Mouse (Mus musculus): ENCODE measurements around the gene C2cd5. TPM values are rescaled to one million over a fixed set of nuclear protein-coding genes. Genes with fewer than 3 reads are reported as not detected.

Gene C2cd5
- polyA plus RNA-seq, 1 experiment from 2014 or later: 43.1 TPM

DNA sequence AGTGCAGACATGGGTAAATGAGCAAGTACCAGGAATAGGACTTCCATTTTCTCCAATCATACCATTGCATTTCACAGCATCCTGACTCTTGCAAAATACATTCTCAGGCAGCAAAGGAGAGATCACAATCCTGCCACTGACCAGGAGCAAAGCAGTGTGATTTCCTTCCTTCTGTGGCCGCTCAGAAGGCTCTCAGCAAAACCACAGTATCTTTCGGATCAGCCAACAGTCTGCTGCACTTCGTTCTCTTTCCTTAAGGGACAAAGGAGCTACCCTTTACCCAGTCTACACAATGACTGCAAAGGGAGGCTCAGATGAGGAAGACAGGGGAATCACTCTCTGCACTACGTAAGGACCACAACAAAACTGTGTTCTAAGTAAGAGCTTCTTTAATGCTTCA, 12.6 kb downstream of the C2cd5 start:
- H3K4me2 ChIP-seq: no peak overlapping the region
- H3K9ac ChIP-seq: no peak overlapping the region
- no peak overlapping the region for H3K27ac ChIP-seq (replicated peaks)
- H3K4me3 ChIP-seq: no peak overlapping the region
- WGBS: 93% methylated on average over 4 of the region's 4 CpGs
- H3K4me1 ChIP-seq (replicated peaks): no peaks in the 10 kb centered on the region
- H3K36me3 ChIP-seq: peaks cover 75% of the 10 kb centered on the region
- H3K27me3 ChIP-seq: no peaks in the 10 kb centered on the region
- H3K9me3 ChIP-seq: no peaks in the 10 kb centered on the region
- ATAC-seq (ENCODE audit: low FRiP score, low read depth): no peak

DNA sequence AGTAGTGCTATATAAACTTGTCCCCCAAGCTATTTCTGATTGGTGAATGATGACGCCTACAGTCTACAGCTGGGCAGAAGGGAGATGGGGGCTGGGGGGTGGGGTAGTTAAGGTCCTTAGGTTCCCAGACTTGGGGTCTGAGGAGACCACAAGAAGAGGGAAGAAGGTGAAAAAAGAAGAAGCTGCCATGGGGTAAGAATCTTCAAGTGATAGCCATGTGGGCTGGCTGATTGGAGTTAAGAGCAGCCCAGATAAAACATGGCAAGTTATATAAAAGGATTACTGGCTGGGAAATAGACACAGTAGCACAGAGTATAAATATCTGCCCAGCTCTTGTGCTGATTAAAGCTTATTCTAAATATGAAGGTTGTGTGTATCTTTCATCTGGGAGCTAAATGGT, 14.0 kb downstream of the C2cd5 start:
- H3K9ac ChIP-seq: no peak overlapping the region
- H3K9me3 ChIP-seq: no peaks in the 10 kb centered on the region
- H3K27me3 ChIP-seq: no peaks in the 10 kb centered on the region
- no peak overlapping the region for H3K4me2 ChIP-seq
- WGBS: 83% methylated on average over 1 of the region's 1 CpGs
- no peak overlapping the region for H3K4me3 ChIP-seq
- ATAC-seq (ENCODE audit: low FRiP score, low read depth): no peak
- no peak overlapping the region for H3K27ac ChIP-seq (replicated peaks)
- H3K4me1 ChIP-seq (replicated peaks): no peaks in the 10 kb centered on the region
- peaks cover 81% of the 10 kb centered on the region for H3K36me3 ChIP-seq

DNA sequence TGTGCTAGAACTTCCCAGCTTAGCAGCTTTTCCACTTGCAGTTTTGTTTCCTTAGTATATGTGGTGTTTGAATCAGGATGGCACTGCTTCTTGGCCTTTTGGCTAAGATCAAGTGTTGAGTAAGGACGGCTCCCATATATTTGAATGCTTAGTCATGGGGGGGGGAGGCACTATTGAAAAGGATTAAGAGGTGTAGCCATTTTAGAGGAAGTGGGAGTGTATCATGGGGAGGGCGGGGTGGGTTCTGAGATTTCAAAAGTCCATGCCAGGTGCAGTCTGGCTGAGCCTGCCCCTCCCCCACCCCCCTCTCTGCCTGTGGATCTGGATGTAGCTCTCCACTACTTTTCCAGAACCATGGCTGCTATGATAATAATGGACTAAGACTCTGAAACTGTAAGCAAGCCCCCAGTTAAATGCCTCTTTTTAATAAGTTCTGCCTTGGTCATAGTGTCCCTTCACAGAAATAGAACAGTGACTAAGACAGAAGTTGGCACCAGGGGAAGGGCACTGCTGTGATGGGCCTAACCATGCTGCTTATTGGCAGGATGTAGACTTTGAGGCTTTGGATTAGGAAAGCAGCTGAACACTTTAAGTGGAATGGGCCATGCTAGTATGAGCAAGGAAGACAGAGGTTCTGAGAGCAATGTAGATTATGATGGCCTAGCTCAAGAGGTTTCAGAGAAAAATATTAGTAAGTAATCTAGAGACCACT, 15.5 kb downstream of the C2cd5 start:
- Histone ChIP-seq H3K9me3 (no peaks in the 10 kb centered on the region), H3K36me3 (peaks cover 74% of the 10 kb centered on the region)

DNA sequence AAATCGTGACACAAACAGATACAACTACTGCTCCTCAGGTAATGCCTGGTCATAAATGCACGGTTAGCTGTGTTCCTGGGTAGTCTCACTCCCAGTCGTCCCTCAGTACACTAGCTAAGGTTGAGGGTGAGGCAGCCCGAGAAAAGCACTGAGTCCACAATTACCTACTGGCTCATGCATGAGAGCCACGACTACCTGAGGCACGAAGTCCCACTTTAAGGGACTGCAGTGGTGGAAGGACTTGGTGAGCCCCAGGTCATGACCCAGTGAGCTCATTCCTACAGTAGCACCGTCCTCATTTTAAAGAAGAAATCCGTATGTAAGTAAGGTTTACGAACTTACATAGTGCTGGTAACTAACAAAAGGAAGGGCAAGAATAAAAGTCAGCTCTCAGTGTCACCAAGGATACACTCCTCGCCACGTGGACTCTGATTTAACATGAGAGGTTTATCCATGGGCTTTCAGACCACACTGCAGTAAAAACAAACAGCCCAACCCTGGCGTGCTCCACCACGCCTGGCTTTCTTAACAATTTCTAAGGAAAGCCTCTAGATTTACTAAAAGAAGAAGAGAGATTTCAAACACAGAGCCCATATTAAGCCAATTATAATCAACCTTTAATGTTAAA, 18.3 kb downstream of the C2cd5 start:
- Histone ChIP-seq H3K27ac (replicated peaks) (no peak overlapping the region), H3K4me2 (no peak overlapping the region), H3K9me3 (no peaks in the 10 kb centered on the region), H3K36me3 (peaks cover 81% of the 10 kb centered on the region), H3K4me1 (replicated peaks) (no peaks in the 10 kb centered on the region), H3K9ac (no peak overlapping the region), H3K4me3 (no peak overlapping the region), H3K27me3 (no peaks in the 10 kb centered on the region)
- no peak for ATAC-seq (ENCODE audit: low FRiP score, low read depth)
- 86% methylated on average over 13 of the region's 13 CpGs for WGBS

More for the DNA sequence above, 15.5 kb downstream of the C2cd5 start:
- Histone ChIP-seq H3K9ac (no peak overlapping the region), H3K27ac (replicated peaks) (no peak overlapping the region), H3K4me3 (no peak overlapping the region), H3K4me2 (no peak overlapping the region), H3K27me3 (no peaks in the 10 kb centered on the region), H3K4me1 (replicated peaks) (no peaks in the 10 kb centered on the region)
- ATAC-seq (ENCODE audit: low FRiP score, low read depth): no peak
- WGBS: 100% methylated on average over 2 of the region's 2 CpGs

DNA sequence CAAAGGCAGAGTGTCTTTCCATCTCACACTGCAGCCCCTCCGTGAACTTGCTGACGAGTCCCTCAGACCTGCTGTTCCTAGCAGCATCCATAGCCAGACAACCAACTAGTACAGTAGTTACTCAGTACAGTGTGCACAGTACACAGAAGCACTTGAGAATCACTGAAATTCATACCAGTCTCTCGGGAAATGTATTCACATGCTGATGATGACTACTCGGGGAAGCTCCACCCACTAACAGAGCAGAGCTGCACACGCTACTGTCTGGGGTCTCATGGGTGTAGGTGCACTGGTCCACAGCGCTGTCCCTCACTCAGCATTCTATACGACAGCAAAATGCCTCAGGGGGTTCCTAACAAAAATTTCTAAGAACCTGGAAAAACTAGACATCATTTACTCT, 19.2 kb downstream of the C2cd5 start:
- no peaks in the 10 kb centered on the region for H3K9me3 ChIP-seq
- H3K4me2 ChIP-seq: no peak overlapping the region
- H3K4me3 ChIP-seq: no peak overlapping the region
- whole genome bisulfite sequencing: 72% methylated on average over 7 of the region's 7 CpGs
- H3K27me3 ChIP-seq: no peaks in the 10 kb centered on the region
- no peaks in the 10 kb centered on the region for H3K4me1 ChIP-seq (replicated peaks)
- ATAC-seq (ENCODE audit: low FRiP score, low read depth): no peak
- H3K27ac ChIP-seq (replicated peaks): no peak overlapping the region
- H3K36me3 ChIP-seq: peaks cover 76% of the 10 kb centered on the region
- H3K9ac ChIP-seq: no peak overlapping the region

DNA sequence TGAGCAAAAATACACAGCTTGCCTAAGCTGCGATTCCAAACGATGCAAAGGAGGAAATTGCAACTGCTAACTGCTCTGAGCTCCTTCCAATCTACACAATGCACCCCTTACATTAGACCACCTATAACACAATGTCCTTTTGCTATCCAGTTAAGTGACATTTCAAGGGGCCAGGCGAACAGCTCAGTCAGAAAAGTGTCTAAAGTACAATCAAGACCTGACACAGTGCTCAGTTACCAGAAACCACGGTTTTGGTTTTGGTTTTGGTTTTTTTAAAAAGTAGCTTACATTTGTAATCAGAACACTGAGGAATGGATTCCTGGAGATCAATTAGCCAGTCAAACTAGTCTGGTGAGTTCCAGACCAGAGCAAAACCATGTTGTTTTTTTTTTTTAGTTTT, 20.8 kb downstream of the C2cd5 start:
- Histone ChIP-seq H3K27ac (replicated peaks) (no peak overlapping the region), H3K4me1 (replicated peaks) (no peaks in the 10 kb centered on the region), H3K4me3 (no peak overlapping the region), H3K9ac (no peak overlapping the region), H3K9me3 (no peaks in the 10 kb centered on the region), H3K36me3 (peaks cover 69% of the 10 kb centered on the region), H3K4me2 (no peak overlapping the region), H3K27me3 (no peaks in the 10 kb centered on the region)
- ATAC-seq (ENCODE audit: low FRiP score, low read depth): no peak
- 89% methylated on average over 4 of the region's 4 CpGs for WGBS

DNA sequence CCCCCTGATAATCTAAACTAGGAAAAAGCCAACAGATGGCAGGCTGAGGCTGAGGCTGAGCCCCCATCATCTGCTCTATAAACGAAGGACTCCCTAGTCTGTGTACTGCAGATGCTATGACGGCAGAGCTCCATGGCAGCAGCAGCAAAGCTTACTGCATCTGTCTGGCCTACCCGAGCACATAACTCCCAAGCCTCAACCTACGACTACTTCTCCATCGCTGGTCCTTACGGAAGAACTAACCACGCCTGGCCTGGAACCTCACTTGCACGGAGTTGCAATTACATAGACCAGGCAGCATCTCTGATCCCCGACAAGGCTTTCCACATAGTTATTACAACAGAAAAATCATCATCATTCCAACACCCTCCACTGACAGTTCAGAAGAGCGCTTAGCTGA, 23.5 kb downstream of the C2cd5 start:
- WGBS: 89% methylated on average over 10 of the region's 10 CpGs
- Histone ChIP-seq H3K36me3 (peaks cover 63% of the 10 kb centered on the region), H3K27ac (replicated peaks) (no peak overlapping the region)

DNA sequence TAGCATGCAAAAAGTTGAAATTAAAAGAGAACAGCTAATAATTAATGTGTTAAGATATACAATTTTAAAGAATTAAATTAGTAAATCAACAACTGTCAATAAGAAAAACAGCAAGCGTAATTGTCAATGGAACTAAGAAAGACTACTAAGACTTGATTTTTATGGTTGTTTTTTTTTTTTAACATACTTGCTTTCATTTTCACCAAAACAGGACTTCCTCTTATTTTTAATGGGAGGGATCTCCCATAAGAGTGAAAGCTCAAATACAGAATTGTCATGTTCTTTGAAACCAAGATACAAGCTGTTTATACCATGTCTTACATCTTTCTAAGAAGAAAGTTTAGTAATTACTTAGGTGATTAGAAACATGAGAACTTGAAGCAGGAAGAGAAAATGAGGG, 26.0 kb downstream of the C2cd5 start:
- Histone ChIP-seq H3K36me3 (peaks cover 58% of the 10 kb centered on the region), H3K4me3 (no peak overlapping the region), H3K4me2 (no peak overlapping the region), H3K27ac (replicated peaks) (no peak overlapping the region), H3K9me3 (no peaks in the 10 kb centered on the region), H3K9ac (no peak overlapping the region), H3K4me1 (replicated peaks) (no peaks in the 10 kb centered on the region), H3K27me3 (no peaks in the 10 kb centered on the region)
- no peak for ATAC-seq (ENCODE audit: low FRiP score, low read depth)
- WGBS: 92% methylated on average over 1 of the region's 1 CpGs

More for the DNA sequence above, 23.5 kb downstream of the C2cd5 start:
- Histone ChIP-seq H3K9ac (no peak overlapping the region), H3K4me3 (no peak overlapping the region), H3K4me2 (no peak overlapping the region), H3K4me1 (replicated peaks) (no peaks in the 10 kb centered on the region), H3K9me3 (no peaks in the 10 kb centered on the region), H3K27me3 (no peaks in the 10 kb centered on the region)
- ATAC-seq (ENCODE audit: low FRiP score, low read depth): no peak

DNA sequence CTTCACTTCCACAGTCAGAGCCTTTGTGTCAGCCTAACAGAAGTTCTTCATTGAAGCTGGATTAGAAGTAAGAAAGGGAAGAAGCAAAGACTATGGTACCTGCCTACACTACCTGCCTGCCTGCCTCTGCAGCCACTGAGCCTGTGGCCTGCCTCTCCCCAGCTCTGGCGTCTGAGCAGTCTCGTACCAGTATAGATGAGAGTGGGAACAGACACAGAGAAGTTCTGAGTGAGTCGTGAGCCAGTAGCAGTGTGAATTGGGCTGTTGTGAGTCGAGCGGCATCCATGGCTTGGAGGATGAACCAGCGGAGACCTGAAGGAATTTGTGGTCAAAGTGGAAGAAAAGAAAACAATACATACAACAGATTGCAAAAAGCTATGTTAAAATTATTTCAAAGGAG, 26.5 kb downstream of the C2cd5 start:
- Histone ChIP-seq H3K36me3 (peaks cover 54% of the 10 kb centered on the region), H3K9ac (no peak overlapping the region), H3K4me3 (no peak overlapping the region), H3K9me3 (no peaks in the 10 kb centered on the region), H3K27me3 (no peaks in the 10 kb centered on the region), H3K4me2 (no peak overlapping the region), H3K4me1 (replicated peaks) (no peaks in the 10 kb centered on the region), H3K27ac (replicated peaks) (no peak overlapping the region)
- 89% methylated on average over 6 of the region's 6 CpGs for WGBS
- no peak for ATAC-seq (ENCODE audit: low FRiP score, low read depth)

DNA sequence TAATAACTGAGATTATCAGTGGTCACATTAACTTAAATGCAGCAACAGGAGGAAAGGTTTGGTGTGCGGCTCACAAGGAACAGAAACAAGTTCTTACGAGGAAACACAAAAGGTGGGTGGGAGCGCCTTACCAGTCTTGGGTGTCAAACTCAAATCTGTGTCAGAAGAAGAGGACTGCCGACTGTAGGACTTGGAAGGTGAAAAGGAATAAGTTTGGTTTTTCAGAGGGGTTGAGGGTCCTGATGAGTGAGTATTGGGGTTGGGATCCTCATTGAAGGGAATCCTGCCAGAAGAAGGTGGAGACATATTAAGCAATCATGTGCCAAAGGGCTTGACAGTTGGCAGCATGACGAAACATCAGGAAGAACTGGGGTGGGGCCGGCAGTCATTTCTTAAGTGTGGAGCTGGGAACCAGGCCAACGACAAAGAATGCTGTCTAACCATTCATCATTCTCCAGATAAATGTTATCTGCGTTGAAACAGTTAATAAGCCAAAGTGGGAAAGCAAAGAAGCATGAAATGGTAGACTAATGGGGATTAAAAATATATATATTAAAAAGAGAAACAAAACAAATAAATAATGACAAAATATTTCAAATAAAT, 27.4 kb downstream of the C2cd5 start:
- 68% methylated on average over 8 of the region's 8 CpGs for WGBS
- peaks cover 50% of the 10 kb centered on the region for H3K36me3 ChIP-seq
- ATAC-seq (ENCODE audit: low FRiP score, low read depth): no peak

DNA sequence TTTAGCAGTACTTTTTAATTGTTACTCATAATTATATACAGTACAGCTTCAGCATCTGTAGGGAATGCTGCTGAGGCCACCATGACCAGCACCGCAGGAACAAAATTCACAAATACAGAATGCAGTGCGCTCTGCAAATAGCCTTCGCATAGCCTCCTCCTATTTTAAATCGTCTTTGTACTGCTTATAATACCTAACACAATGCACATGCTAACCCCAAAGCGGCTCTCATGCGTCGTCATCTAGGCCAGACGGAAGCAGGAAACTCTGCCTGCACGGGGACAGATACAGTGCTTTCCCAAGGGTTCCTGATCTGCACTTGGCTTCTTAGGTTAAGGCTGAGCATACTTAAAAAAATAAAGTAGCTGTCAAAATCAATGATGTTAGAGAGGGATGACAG, 29.2 kb downstream of the C2cd5 start:
- Histone ChIP-seq H3K9ac (no peak overlapping the region), H3K4me3 (no peak overlapping the region), H3K36me3 (peaks cover 40% of the 10 kb centered on the region), H3K27me3 (no peaks in the 10 kb centered on the region), H3K9me3 (no peaks in the 10 kb centered on the region), H3K27ac (replicated peaks) (no peak overlapping the region), H3K4me1 (replicated peaks) (no peaks in the 10 kb centered on the region), H3K4me2 (no peak overlapping the region)
- ATAC-seq (ENCODE audit: low FRiP score, low read depth): no peak
- 83% methylated on average over 9 of the region's 9 CpGs for WGBS

More for the DNA sequence above, 27.4 kb downstream of the C2cd5 start:
- H3K9ac ChIP-seq: no peak overlapping the region
- H3K4me1 ChIP-seq (replicated peaks): no peaks in the 10 kb centered on the region
- no peak overlapping the region for H3K4me2 ChIP-seq
- no peaks in the 10 kb centered on the region for H3K27me3 ChIP-seq
- H3K4me3 ChIP-seq: no peak overlapping the region
- no peaks in the 10 kb centered on the region for H3K9me3 ChIP-seq
- no peak overlapping the region for H3K27ac ChIP-seq (replicated peaks)

DNA sequence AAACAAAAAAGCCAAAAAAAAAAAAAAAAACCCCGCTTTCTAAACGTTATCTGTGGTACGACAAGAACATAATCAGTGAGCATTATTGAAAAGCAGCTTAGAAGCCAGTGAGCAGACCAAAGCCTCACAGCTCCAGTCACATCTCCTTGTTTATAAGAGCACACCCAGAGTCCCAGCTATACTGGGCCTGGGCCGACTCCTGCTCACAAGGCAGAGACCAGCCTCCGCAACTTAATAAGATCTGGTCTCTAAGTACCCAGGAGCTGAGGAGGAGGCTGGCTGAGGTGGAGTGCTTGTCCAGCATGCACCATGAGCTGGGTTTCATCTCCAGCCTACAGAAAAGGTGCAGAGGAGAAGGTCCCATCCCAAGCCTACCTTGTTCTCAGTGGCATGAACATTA, 29.9 kb downstream of the C2cd5 start:
- no peak for ATAC-seq (ENCODE audit: low FRiP score, low read depth)
- Histone ChIP-seq H3K4me3 (no peak overlapping the region), H3K27me3 (no peaks in the 10 kb centered on the region), H3K36me3 (peaks cover 38% of the 10 kb centered on the region), H3K4me1 (replicated peaks) (no peaks in the 10 kb centered on the region), H3K9ac (no peak overlapping the region), H3K27ac (replicated peaks) (no peak overlapping the region), H3K9me3 (no peaks in the 10 kb centered on the region), H3K4me2 (no peak overlapping the region)
- 90% methylated on average over 5 of the region's 5 CpGs for WGBS
